Mouse (Mus musculus) hindbrain, embryonic 16.5 days (tissue): ENCODE measurements around the gene Gm10100. TPM values are rescaled to one million over a fixed set of nuclear protein-coding genes. Genes with fewer than 3 reads are reported as not detected.
"Not testable (repeated sequence)": the region's sequence is repeated elsewhere in the genome, so short reads cannot be mapped to it uniquely, and the experiment has no call there.

Source experiments
- ATAC-seq: fragments of 200-750 bp; cut with Nextera tagmentation; 2 replicates; pipeline ENCODE4 v1.8.0; 2017; ENCODE audit warnings: moderate TSS enrichment, moderate library complexity
- H3K27ac ChIP-seq: fragments of 300-500 bp; sonication (generic); 2 replicates; pipeline ENCODE4 v1.5.1; 2014; ENCODE audit warnings: low read depth, mild to moderate bottlenecking, control low read depth, low read length, moderate library complexity
- H3K27me3 ChIP-seq: fragments of 300-500 bp; sonication (generic); replicated peaks from 2 replicates; pipeline ENCODE4 v1.6.1; 2014; ENCODE audit warnings: low read length; ENCODE audit not compliant: control insufficient read depth, insufficient read depth
- H3K36me3 ChIP-seq: fragments of 300-500 bp; sonication (generic); 2 replicates; pipeline ENCODE4 v1.6.1; 2014; ENCODE audit warnings: mild to moderate bottlenecking, low read length, moderate library complexity, mixed read lengths; ENCODE audit not compliant: control insufficient read depth, insufficient read depth
- H3K4me1 ChIP-seq: fragments of 300-500 bp; sonication (generic); 2 replicates; pipeline ENCODE4 v1.6.1; 2014; ENCODE audit warnings: low read depth, low read length; ENCODE audit not compliant: control insufficient read depth, insufficient read depth
- H3K4me2 ChIP-seq: fragments of 300-500 bp; sonication (generic); 2 replicates; pipeline ENCODE4 v1.6.1; 2014; ENCODE audit warnings: mild to moderate bottlenecking, low read length, control low read depth, moderate library complexity
- H3K4me3 ChIP-seq: fragments of 300-500 bp; sonication (generic); 2 replicates; pipeline ENCODE4 v1.5.1; 2014; ENCODE audit warnings: mild to moderate bottlenecking, low read length, control low read depth, moderate library complexity
- H3K9ac ChIP-seq: fragments of 300-500 bp; sonication (generic); 2 replicates; pipeline ENCODE4 v1.6.1; 2014; ENCODE audit warnings: low read depth, mild to moderate bottlenecking, control low read depth, low read length, moderate library complexity
- H3K9me3 ChIP-seq: fragments of 300-500 bp; sonication (generic); 2 replicates; pipeline ENCODE4 v1.6.1; 2014; ENCODE audit warnings: mild to moderate bottlenecking, low read length, moderate library complexity; ENCODE audit not compliant: control insufficient read depth
- WGBS: fragments of 180-500 bp; shearing (Covaris S2); extraction: QIAGEN DNeasy Blood & Tissue Kit; methylation state at CpG from one replicate; pipeline ENCODE4 v1.1.7; 2014; 5-methylcytosine and 5-hydroxymethylcytosine counted together
- polyA plus RNA-seq: library from polyadenylated mRNA; unstranded; fragments of >200 nt; fragmentation: Nextera tagmentation; extraction: Ambion mirVana; gene quantifications from 2 replicates; pipeline ENCODE4 v1.2.1, GENCODE M21; 2015

Gm10100 gene
- polyA plus RNA-seq, 1 experiment from 2014 or later = not detected

DNA sequence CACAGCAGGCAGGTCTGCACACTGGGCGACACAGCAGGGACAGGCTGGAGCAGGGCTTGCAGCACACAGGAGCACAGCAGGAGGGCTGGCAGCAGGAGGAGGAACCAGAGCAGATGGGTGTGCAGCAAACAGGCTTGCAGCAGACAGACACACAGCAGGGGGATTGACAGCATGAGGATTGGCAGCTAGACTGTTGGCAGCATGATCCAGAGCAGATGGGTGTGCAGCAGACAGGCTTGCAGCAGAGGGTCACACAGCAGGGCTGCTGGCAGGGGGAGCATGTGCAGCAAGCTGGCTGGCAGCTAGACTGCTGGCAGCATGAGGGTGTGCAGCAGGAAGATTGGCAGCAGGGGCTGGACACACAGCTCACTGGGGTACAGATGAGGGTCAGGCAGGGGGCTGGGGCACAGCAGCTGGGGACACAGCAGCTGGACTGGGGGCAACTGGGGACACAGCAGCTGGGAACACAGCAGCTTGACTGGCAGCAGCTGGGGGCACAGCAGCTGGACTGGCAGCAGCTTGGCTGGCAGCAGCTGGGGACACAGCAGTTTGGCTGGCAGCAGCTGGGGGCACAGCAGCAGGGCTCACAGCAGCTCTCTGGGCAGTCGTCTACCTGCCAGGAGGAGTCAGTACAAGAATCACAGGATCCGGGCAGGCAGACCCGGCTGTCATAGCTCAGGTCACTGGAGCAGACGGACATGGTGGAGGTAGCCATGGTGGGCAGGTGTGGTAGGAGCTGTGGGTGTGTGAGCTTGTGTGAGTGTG is 15.8 kb downstream of the Gm10100 start, which contains the start of gene Gm18596:
TSS of gene Gm18596 (minus strand) at position 715 of the 765 bp plus-strand sequence.
- H3K27ac ChIP-seq, ATAC-seq, H3K27me3 ChIP-seq, H3K36me3 ChIP-seq, H3K4me2 ChIP-seq, H3K4me3 ChIP-seq, H3K4me1 ChIP-seq, H3K9me3 ChIP-seq, H3K9ac ChIP-seq: not testable (repeated sequence)
- 49% methylated on average over 5 of the region's 5 CpGs for WGBS

DNA sequence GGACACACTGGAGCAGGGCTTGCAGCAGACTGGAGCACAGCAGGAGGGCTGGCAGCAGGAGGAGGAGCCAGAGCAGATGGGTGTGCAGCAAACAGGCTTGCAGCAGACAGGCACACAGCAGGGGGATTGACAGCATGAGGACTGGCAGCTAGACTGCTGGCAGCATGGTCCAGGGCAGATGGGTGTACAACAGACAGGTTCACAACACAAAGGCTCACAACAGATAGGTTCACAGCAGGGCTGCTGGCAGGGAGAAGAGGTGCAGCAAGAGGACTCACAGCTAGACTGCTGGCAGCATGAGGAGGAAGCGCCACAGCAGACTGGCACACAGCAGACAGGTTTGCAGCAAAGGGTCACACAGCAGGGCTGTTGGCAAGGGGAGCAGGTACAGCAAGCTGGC is 24.4 kb downstream of the Gm10100 start:
- WGBS = 53% methylated on average over 1 of the region's 1 CpGs
- not testable (repeated sequence) for ATAC-seq, H3K9me3 ChIP-seq, H3K4me2 ChIP-seq, H3K27me3 ChIP-seq, H3K4me3 ChIP-seq, H3K4me1 ChIP-seq, H3K9ac ChIP-seq, H3K27ac ChIP-seq, H3K36me3 ChIP-seq

DNA sequence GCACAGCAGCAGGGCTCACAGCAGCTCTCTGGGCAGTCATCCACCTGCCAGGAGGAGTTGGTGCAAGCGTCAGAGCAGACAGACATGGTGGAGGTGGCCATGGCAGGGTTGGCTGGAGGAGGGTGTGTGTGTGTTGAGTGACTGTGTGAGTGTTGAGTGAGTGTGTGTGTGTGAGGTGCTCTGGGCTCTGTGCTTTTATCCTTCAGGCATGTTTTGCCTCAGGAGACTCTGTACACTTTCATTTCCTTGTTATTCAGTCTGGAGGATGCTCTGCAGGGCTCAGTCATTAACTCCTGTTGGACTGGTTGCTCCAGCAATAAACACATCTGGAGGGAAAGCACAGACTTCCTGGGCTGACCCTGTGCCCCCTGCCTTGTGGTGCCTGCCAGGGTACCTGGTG is 25.0 kb downstream of the Gm10100 start, which contains the start of gene Gm9736:
TSS of gene Gm9736 (minus strand) at position 101 of the 400 bp plus-strand sequence.
- H3K27ac ChIP-seq, H3K36me3 ChIP-seq, H3K4me2 ChIP-seq, H3K4me3 ChIP-seq, ATAC-seq, H3K4me1 ChIP-seq, H3K9ac ChIP-seq, H3K9me3 ChIP-seq, H3K27me3 ChIP-seq: not testable (repeated sequence)
- 80% methylated on average over 1 of the region's 1 CpGs for WGBS

DNA sequence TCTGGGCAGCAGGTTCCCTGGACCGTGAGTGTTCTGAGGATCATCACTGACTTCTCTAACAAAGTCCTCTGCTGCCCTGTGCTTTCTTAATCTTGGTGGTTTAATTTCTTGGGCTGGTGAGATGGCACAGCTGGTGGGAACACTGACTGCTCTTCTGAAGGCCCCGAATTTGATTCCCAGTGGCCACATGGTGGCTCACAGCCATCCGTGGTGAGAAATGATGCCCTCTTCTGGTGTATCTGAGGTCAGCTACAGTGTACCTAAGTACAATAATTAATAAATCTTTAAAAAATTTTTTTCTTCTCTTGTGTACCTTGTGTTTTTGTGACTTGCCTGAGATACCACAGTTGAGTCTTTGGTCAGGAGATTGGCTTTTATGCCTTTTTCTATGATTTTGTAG is 26.0 kb downstream of the Gm10100 start:
- ATAC-seq, H3K27me3 ChIP-seq: not testable (repeated sequence)
- 55% methylated on average over 3 of the region's 3 CpGs for WGBS

DNA sequence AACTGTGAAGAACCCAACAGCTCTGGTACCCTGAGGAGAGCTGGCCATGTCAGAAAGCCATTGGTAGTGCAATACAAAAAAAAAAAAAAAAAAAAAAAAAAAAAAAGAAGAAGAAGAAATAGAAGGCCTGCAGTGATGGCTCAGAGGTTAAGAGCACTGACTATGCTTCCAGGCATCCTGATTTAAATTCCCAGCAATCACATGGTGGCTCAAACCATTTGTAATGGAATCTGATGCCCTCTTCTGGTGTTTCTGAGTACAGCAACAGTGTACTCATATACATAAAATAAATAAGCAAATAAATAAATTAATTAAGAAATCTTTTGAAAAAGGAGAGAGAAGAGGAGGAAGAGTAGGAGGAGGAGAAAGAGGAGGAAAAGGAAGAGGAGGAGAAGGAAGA is 27.2 kb downstream of the Gm10100 start:
- Histone ChIP-seq H3K9ac (no peak overlapping the region), H3K4me2 (no peak overlapping the region), H3K27ac (no peak overlapping the region), H3K36me3 (no peaks in the 10 kb centered on the region), H3K4me1 (no peaks in the 10 kb centered on the region), H3K9me3 (no peaks in the 10 kb centered on the region), H3K27me3 (no peaks in the 10 kb centered on the region), H3K4me3 (no peak overlapping the region)
- no peak for ATAC-seq

More for the DNA sequence above, 26.0 kb downstream of the Gm10100 start:
- H3K27ac ChIP-seq, H3K4me2 ChIP-seq, H3K9ac ChIP-seq, H3K4me3 ChIP-seq, H3K36me3 ChIP-seq, H3K9me3 ChIP-seq, H3K4me1 ChIP-seq: not testable (repeated sequence)

DNA sequence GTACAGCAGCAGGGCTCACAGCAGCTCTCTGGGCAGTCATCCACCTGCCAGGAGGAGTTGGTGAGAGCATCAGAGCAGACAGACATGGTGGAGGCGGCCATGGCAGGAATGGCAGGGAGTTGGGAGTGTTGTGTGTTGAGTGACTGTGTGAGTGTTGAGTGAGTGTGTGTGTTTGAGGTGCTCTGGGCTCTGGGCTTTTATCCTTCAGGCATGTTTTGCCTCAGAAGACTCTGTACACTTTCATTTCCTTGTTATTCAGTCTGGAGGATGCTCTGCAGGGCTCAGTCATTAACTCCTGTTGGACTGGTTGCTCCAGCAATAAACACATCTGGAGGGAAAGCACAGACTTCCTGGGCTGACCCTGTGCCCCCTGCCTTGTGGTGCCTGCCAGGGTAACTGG is 33.3 kb downstream of the Gm10100 start, which contains the start of gene Gm3233:
TSS of gene Gm3233 (minus strand) at position 101 of the 400 bp plus-strand sequence.
- not testable (repeated sequence) for H3K27me3 ChIP-seq, H3K4me2 ChIP-seq, H3K4me3 ChIP-seq, H3K36me3 ChIP-seq, H3K9ac ChIP-seq, ATAC-seq, H3K4me1 ChIP-seq, H3K27ac ChIP-seq, H3K9me3 ChIP-seq
- WGBS = no CpG with 5 or more reads among the region's 1 CpGs

DNA sequence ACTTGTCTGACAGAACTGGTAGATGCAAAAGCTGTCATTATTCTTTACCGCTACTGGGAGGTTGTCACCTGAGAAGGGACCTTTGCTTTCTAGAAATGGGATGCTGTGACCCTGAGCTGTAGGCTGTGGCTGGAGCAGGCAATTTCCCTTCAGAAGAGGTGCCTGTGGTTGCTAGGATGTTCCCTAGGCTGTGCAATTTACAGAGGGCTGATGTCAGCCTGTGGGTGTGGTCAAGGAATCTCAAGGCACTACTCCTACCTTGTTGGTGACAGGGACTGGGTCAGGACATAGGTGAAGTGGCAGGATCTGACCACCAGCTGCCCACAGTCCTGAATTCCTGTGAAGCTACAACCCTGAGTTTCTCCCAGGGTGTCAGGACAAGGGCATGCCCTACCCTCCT is 43.4 kb downstream of the Gm10100 start:
- WGBS = 90% methylated on average over 1 of the region's 1 CpGs
- Histone ChIP-seq H3K36me3 (no peaks in the 10 kb centered on the region), H3K4me3 (no peak overlapping the region), H3K27ac (no peak overlapping the region), H3K9ac (no peak overlapping the region), H3K9me3 (no peaks in the 10 kb centered on the region), H3K4me1 (no peaks in the 10 kb centered on the region), H3K4me2 (no peak overlapping the region), H3K27me3 (no peaks in the 10 kb centered on the region)
- ATAC-seq = no peak

DNA sequence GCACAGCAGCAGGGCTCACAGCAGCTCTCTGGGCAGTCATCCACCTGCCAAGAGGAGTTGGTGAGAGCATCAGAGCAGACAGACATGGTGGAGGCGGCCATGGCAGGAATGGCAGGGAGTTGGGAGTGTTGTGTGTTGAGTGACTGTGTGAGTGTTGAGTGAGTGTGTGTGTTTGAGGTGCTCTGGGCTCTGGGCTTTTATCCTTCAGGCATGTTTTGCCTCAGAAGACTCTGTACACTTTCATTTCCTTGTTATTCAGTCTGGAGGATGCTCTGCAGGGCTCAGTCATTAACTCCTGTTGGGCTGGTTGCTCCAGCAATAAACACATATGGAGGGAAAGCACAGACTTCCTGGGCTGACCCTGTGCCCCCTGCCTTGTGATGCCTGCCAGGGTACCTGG is 44.9 kb downstream of the Gm10100 start, which contains the start of gene Gm3238:
TSS of gene Gm3238 (minus strand) at position 101 of the 400 bp plus-strand sequence.
- H3K4me1 ChIP-seq = not testable (repeated sequence)

DNA sequence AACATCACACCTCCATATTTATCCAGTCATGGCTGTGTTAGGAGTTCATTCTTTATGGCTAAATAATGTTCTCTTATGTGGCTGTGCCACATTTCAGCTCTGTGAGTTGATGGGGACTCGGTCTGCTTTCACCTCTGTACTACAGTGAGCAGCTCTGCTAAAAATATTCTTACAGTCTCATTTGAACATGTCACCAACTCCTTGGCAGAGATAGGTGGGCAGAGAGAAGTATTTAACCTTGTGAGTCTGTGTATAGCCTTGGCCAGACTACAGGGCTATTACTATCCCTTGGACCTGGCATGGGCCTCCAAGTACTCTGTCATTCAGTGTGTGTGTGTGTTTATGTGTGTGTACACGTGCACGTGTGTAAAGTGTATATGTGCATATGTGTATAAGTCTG is 45.9 kb downstream of the Gm10100 start:
- not testable (repeated sequence) for H3K4me2 ChIP-seq, H3K27me3 ChIP-seq, ATAC-seq, H3K9ac ChIP-seq, H3K4me3 ChIP-seq, H3K36me3 ChIP-seq, H3K9me3 ChIP-seq, H3K27ac ChIP-seq, H3K4me1 ChIP-seq
- WGBS = 70% methylated on average over 2 of the region's 3 CpGs

More for the DNA sequence above, 44.9 kb downstream of the Gm10100 start, which contains the start of gene Gm3238:
- not testable (repeated sequence) for H3K27me3 ChIP-seq, H3K36me3 ChIP-seq, ATAC-seq, H3K4me2 ChIP-seq, H3K27ac ChIP-seq, H3K9ac ChIP-seq, H3K9me3 ChIP-seq, H3K4me3 ChIP-seq
- no CpG with 5 or more reads among the region's 1 CpGs for whole genome bisulfite sequencing
